Mouse (Mus musculus) limb, embryonic 11.5 days (tissue): ENCODE results near the gene AI467606. TPM values are rescaled to one million over a fixed set of nuclear protein-coding genes. Genes with fewer than 3 reads are reported as not detected.

Experiments used
- ATAC-seq: fragments of 200-750 bp; cut with Nextera tagmentation; 2 replicates; pipeline ENCODE4 v1.8.0; 2017; ENCODE audit warnings: low read depth; ENCODE audit not compliant: insufficient number of reproducible peaks, low FRiP score, low TSS enrichment
- DNase-seq: peaks from one replicate; pipeline ENCODE4 v3.0.0-alpha.2; 2015; ENCODE audit warnings: low spot score
- H3K27ac ChIP-seq: fragments of 300-500 bp; sonication (generic); replicated peaks from 2 replicates; pipeline ENCODE4 v1.5.1; 2014; ENCODE audit warnings: low read depth, mild to moderate bottlenecking, low read length
- H3K27me3 ChIP-seq: fragments of 300-500 bp; sonication (generic); 2 replicates; pipeline ENCODE4 v1.6.1; 2014; ENCODE audit warnings: mild to moderate bottlenecking, low read length, mixed read lengths; ENCODE audit not compliant: control insufficient read depth, insufficient read depth
- H3K36me3 ChIP-seq: fragments of 300-500 bp; sonication (generic); 2 replicates; pipeline ENCODE4 v1.6.1; 2014; ENCODE audit warnings: mild to moderate bottlenecking, low read length, moderate library complexity, mixed read lengths; ENCODE audit not compliant: control insufficient read depth, insufficient read depth
- H3K4me1 ChIP-seq: fragments of 300-500 bp; sonication (generic); 2 replicates; pipeline ENCODE4 v1.6.1; 2014; ENCODE audit warnings: low read length, mixed read lengths; ENCODE audit not compliant: control insufficient read depth, insufficient read depth
- H3K4me2 ChIP-seq: fragments of 300-500 bp; sonication (generic); 2 replicates; pipeline ENCODE4 v1.6.1; 2014; ENCODE audit warnings: low read depth, mild to moderate bottlenecking, moderate library complexity; ENCODE audit not compliant: severe bottlenecking
- H3K4me3 ChIP-seq: fragments of 300-500 bp; sonication (generic); 2 replicates; pipeline ENCODE4 v1.5.1; 2014; ENCODE audit warnings: low read depth, low read length
- H3K9ac ChIP-seq: fragments of 300-500 bp; sonication (generic); 2 replicates; pipeline ENCODE4 v1.6.1; 2014; ENCODE audit warnings: mild to moderate bottlenecking, low read length
- H3K9me3 ChIP-seq: fragments of 300-500 bp; sonication (generic); 2 replicates; pipeline ENCODE4 v1.6.1; 2016; ENCODE audit warnings: low read length; ENCODE audit not compliant: control insufficient read depth
- WGBS: fragments of 180-500 bp; shearing (Covaris S2); extraction: QIAGEN DNeasy Blood & Tissue Kit; methylation state at CpG from one replicate; pipeline ENCODE4 v1.1.7; 2014; 5-methylcytosine and 5-hydroxymethylcytosine counted together
- polyA plus RNA-seq: library from polyadenylated mRNA; unstranded; fragments of >200 nt; fragmentation: Nextera tagmentation; extraction: Ambion mirVana; gene quantifications from 2 replicates; pipeline ENCODE4 v1.2.1, GENCODE M21; 2014

Gene AI467606
- 1.7 TPM in 2 replicates for polyA plus RNA-seq

DNA sequence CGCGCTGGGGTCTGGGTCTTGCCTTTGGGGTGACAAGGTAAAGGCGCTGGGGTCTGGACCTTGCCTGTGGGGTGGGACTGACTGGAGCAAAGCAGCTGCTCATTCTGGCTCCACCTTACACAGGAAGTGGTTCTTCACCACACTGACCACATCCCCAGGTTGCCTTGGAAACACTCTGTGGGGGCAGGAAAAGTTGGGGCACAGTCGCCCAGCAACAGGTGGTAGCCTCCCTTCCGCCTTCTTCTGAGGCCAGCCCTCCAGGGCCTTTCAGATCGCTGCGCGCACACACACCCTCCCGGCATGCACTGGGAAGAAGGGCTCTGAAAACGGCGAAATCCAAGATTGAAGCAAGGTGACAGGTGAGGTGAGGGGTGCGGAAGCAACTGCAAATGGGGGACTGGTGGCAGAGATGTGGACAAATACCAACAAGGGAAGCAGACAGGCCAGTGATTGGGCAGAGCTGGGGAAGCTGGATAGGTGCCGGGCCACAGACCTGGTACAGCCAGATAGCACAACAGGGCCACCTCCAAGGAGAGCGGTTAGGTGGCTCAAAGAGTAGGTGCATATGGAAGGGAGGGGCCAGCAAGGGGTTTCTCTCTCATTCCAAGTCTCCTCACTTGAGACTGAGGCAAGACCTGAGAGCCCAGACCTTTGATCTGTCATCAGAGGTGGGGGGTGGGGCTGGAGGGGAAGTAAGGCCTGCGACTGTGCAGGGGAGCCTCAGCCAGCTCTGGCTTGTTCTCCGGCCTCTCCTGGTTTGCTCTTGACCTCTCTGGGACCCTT, at the start of gene AI467606:
Gene AI467606, plus strand, starts transcription at position 246 of the 783 bp plus-strand sequence.
- Histone ChIP-seq H3K4me3 (no peak within 1 kb of the TSS), H3K27ac (no peak within 1 kb of the TSS)
- ATAC-seq, result 0 out of 2 replicates have a peak, but pooled peaks have one; percentile 17

DNA sequence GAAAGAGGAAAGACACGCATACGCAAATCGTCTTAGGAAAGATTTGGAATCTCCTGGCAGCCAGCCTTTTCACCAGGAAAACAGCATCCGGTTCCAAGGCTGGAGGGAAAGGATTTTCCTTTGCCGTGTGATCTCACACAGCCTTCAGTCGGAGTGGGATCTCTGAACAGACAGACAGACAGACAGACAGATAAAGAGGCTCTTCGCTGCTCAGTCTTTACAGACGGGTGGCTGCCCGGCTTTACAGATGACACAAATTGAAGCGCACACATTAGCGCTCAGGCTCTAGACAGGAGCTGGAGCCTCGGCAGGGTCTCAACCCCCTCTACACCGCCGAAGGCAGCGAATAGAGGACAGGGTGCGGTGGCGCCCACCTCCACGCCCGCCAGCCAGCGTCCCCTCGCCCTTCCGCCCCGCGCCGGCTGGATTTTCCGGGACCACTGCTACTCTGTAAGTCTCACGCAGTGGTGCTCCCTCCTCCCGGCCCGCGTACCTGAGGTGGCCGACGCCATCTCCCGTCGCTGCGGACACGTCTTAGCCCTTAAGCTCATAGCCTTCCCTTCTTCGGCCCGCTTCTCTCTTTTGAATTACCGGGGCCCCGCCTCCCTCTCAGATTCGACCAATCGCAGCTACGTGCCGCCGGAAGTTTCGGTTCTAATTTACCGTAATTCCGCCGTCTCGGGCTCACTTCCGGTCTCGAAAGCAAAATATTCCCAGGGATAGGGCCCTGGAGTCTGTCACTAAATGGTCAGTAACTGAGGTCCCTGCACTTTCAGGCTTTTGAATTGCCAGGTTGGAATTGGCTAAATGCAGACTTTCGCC, 49.1 kb upstream of the AI467606 start, which contains the start of gene Kif22:
Gene Kif22, minus strand, starts transcription at position 621 of the 822 bp plus-strand sequence.
- Histone ChIP-seq H3K4me3 (peak within 1 kb of the TSS; percentile 92), H3K27me3 (no peaks in the 10 kb centered on the region), H3K4me2 (peak within 1 kb of the TSS; percentile 79), H3K9me3 (no peaks in the 10 kb centered on the region), H3K9ac (peak within 1 kb of the TSS; percentile 84), H3K36me3 (peaks cover 3% of the 10 kb centered on the region; the same call in 1 of the 2 replicates), H3K27ac (peak within 1 kb of the TSS; percentile 50; the same call in 1 of the 2 replicates), H3K4me1 (0 out of 2 replicates have a peak, but pooled peaks cover 10% of the 10 kb centered on the region)
- DNase-seq (peak; percentile 90), ATAC-seq (peak; percentile 80; the same call in 1 of the 2 replicates)
- WGBS, result under 1% methylated on average over 53 of the region's 53 CpGs

More for the DNA sequence above, at the start of gene AI467606:
- peak within 1 kb of the TSS; percentile 45 for H3K9ac ChIP-seq
- 61% methylated on average over 16 of the region's 16 CpGs for WGBS
- no peaks in the 10 kb centered on the region for H3K9me3 ChIP-seq
- no peaks in the 10 kb centered on the region for H3K36me3 ChIP-seq
- H3K4me1 ChIP-seq, result peaks cover 6% of the 10 kb centered on the region
- H3K4me2 ChIP-seq, result peak within 1 kb of the TSS; percentile 22; the same call in 1 of the 2 replicates
- DNase-seq, result no peak
- no peaks in the 10 kb centered on the region for H3K27me3 ChIP-seq

DNA sequence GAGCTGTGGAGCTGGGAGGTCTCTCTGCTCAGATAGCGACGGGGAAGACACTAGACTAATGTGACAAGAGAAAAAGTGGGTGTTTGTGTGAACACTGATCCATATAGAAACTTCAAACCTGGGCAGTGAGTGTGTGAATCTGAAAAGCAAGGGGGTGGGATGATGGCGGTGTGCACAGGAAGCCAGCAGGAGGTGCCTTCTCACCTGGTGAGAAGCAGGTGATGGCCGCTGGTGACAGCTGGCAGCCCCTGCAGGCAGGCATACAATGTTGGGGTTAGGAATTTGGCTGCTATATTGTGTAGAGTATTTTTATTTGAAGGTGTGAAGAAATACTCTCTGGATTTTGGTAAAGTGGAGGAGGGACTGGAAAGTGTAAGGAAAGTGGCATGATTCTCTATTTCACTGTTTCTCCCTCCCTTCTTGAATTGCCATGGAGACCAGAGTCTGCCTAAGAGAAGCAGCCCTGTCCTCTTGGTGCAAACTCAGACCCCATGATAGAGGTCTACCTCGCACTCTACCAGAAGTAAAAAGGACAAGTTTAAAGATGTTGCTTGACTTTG, 36.1 kb upstream of the AI467606 start:
- Histone ChIP-seq H3K36me3 (no peaks in the 10 kb centered on the region), H3K27me3 (no peaks in the 10 kb centered on the region), H3K4me1 (no peaks in the 10 kb centered on the region), H3K9me3 (no peaks in the 10 kb centered on the region), H3K4me3 (no peak overlapping the region), H3K4me2 (no peak overlapping the region), H3K27ac (no peak overlapping the region), H3K9ac (no peak overlapping the region)
- DNase-seq (no peak), ATAC-seq (no peak)
- 72% methylated on average over 5 of the region's 5 CpGs for WGBS

DNA sequence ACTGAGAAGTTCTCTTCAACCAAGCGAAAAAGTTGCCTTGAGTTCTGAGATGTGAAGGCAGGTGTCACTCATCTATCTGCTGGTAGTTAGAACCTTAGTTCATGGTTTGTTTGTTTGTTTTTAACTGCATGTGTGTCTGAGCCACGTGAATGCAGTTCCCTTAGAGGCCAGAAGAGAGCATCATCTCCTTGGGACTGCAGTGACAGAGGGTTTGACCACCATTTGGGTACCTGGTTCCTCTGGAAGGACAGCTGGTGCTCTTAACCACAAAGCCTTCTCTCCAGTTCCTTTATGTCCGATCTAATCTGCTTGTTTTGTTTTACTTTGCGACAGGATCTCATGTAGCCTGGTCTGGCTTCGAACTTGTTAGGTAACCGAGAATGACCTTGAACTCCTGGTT, 25.6 kb upstream of the AI467606 start:
- H3K27ac ChIP-seq, result no peak overlapping the region
- no peaks in the 10 kb centered on the region for H3K9me3 ChIP-seq
- no peak overlapping the region for H3K4me3 ChIP-seq
- H3K4me2 ChIP-seq, result no peak overlapping the region
- H3K27me3 ChIP-seq, result no peaks in the 10 kb centered on the region
- DNase-seq, result no peak
- WGBS, result 90% methylated on average over 6 of the region's 6 CpGs
- ATAC-seq, result no peak
- H3K36me3 ChIP-seq, result no peaks in the 10 kb centered on the region
- no peak overlapping the region for H3K9ac ChIP-seq
- no peaks in the 10 kb centered on the region for H3K4me1 ChIP-seq

- no peak overlapping the region for H3K27ac ChIP-seq
- H3K4me2 ChIP-seq, result no peak overlapping the region
- 84% methylated on average over 4 of the region's 4 CpGs for WGBS
- H3K4me1 ChIP-seq, result no peaks in the 10 kb centered on the region
- ATAC-seq, result no peak
- no peak overlapping the region for H3K9ac ChIP-seq
- no peaks in the 10 kb centered on the region for H3K36me3 ChIP-seq
- no peaks in the 10 kb centered on the region for H3K27me3 ChIP-seq
- H3K9me3 ChIP-seq, result no peaks in the 10 kb centered on the region
- no peak overlapping the region for H3K4me3 ChIP-seq
- DNase-seq, result no peak
These were observed 24.8 kb upstream of the AI467606 start for GRCm38 (mm10) chr7:127066317-127066716.

GRCm38 (mm10) chr7:127070871-127071413, 20.2 kb upstream of the AI467606 start:
- Histone ChIP-seq H3K4me3 (no peak overlapping the region), H3K4me1 (no peaks in the 10 kb centered on the region), H3K9me3 (no peaks in the 10 kb centered on the region), H3K27ac (no peak overlapping the region), H3K9ac (no peak overlapping the region), H3K4me2 (no peak overlapping the region), H3K27me3 (no peaks in the 10 kb centered on the region), H3K36me3 (no peaks in the 10 kb centered on the region)
- no peak for DNase-seq
- 77% methylated on average over 4 of the region's 4 CpGs for WGBS
- ATAC-seq, result no peak

- Histone ChIP-seq H3K36me3 (no peaks in the 10 kb centered on the region), H3K27me3 (no peaks in the 10 kb centered on the region), H3K4me2 (no peak overlapping the region), H3K9me3 (no peaks in the 10 kb centered on the region), H3K9ac (no peak overlapping the region), H3K27ac (no peak overlapping the region), H3K4me1 (no peaks in the 10 kb centered on the region), H3K4me3 (no peak overlapping the region)
- DNase-seq, result no peak
- WGBS, result 81% methylated on average over 4 of the region's 4 CpGs
- no peak for ATAC-seq
These were observed 17.9 kb upstream of the AI467606 start for GRCm38 (mm10) chr7:127073221-127073620.

DNA sequence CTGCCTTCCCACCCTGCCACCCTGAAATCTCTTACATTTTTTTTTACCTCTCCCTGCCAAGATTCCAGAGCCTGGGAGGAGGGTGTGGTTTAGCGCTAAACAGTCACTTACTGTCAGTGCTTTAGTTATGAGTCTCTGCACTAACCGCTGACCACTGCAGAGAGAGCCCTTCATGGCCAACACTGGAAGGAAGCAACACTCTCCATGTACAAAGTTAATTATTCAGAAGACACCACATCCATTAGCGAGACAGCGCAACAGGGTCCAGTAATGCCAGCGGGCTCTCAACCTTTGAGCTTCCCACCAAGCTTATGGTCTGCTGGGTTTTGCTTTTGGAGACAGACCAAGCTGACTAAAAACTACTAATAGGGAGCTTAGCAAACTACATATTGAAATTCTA, 15.0 kb upstream of the AI467606 start:
- Histone ChIP-seq H3K27me3 (no peaks in the 10 kb centered on the region), H3K4me2 (no peak overlapping the region), H3K9me3 (no peaks in the 10 kb centered on the region), H3K4me3 (no peak overlapping the region), H3K27ac (no peak overlapping the region), H3K36me3 (no peaks in the 10 kb centered on the region), H3K4me1 (no peaks in the 10 kb centered on the region), H3K9ac (no peak overlapping the region)
- 94% methylated on average over 5 of the region's 5 CpGs for WGBS
- no peak for ATAC-seq
- DNase-seq, result no peak
